Comparison of ENCODE assay signal across 10 mouse cellular contexts in the genomic region with DNA sequence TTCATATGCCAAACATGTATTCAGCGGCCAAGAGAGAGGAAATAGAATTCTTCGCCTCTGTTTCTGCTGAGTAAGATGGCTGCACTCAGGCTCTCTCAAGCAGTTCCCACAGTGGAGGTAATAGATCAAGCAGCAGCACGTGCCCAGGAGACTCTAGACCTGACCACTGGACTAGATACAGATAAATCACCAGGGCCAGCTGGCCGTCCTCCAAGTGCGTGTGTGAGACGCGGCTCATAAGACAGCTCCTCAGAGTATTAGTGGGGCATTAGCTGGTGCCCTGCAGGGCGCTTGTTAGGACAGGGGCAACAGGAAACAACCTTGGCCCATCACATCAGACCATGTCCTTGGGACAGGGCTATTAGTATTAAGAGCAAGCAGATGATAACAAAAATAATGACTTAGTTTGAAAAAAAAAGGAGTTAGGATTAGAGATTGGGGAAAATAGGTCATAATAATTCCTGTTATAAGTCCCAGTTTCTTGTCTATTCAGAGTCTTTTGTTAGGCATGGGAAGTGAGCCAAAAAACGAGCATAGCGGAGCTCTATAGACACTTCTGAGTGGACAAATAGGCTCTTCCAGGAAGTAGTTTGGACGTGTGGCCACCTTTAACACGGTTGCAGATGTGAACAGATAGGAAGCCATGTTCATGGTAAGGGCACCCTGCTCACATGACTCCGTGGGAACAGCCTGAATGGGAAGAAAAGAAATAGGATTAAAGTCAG. TPM values are rescaled to one million over a fixed set of nuclear protein-coding genes. Genes with fewer than 3 reads are reported as not detected.
DNase-seq lines count a peak whose midpoint lies in the region; ATAC-seq and TF ChIP-seq lines count a peak whose summit lies in the region.
"Had no signal": no experiment of that assay in that cellular context is flagged by ENCODE, and none has a peak within 500 bp of the region (broad histone marks: within the 10 kb centered on the region; RNA-seq: fewer than 3 reads in every experiment).

No protein-coding gene starts in this region.

- 0 out of 2 replicates have a peak, but pooled peaks cover 2% of the 10 kb centered on the region for H3K4me1 ChIP-seq in intestine, embryonic 16.5 days (ENCODE audit: control insufficient read depth, insufficient read depth, low read length)
- H3K4me1 ChIP-seq in stomach, embryonic 16.5 days (ENCODE audit: control insufficient read depth, insufficient read depth, low read length), result 0 out of 2 replicates have a peak, but pooled peaks cover 7% of the 10 kb centered on the region
- H3K4me1 ChIP-seq: liver, embryonic 15.5 days had no signal

- no peak for TF ChIP-seq CTCF in gastrocnemius, adult 2 months (IDR thresholded peaks at IDR 0.05)

- intact Hi-C loops in gastrocnemius, adult 2 months (cut with DNase I), result loop anchor here (10.0 kb wide), 1 partner anchor 205 kb away; no protein-coding TSS in a partner anchor
- intact Hi-C loops in gastrocnemius, postnatal 14 days (cut with DNase I; ENCODE audit: low total_unique reads), result no loop called here

- no peaks in the 10 kb centered on the region for H3K36me3 ChIP-seq in intestine, embryonic 16.5 days (ENCODE audit: control insufficient read depth, insufficient read depth, low read length)
- no peaks in the 10 kb centered on the region for H3K36me3 ChIP-seq in stomach, embryonic 16.5 days (ENCODE audit: control insufficient read depth, insufficient read depth, low read length)
- H3K36me3 ChIP-seq: liver, embryonic 15.5 days had no signal

- 45% methylated on average over 13 of the region's 13 CpGs for WGBS in intestine, embryonic 16.5 days
- WGBS in stomach, embryonic 16.5 days, result 50% methylated on average over 13 of the region's 13 CpGs

- no peaks in the 10 kb centered on the region for H3K9me3 ChIP-seq in intestine, embryonic 16.5 days (ENCODE audit: control insufficient read depth, low read length)
- no peaks in the 10 kb centered on the region for H3K9me3 ChIP-seq in stomach, embryonic 16.5 days (replicated peaks; ENCODE audit: control insufficient read depth, low read length)
- H3K9me3 ChIP-seq: liver, embryonic 15.5 days had no signal

- H3K9ac ChIP-seq in intestine, embryonic 16.5 days (ENCODE audit: low read depth, low read length), result no peak overlapping the region
- H3K9ac ChIP-seq in stomach, embryonic 16.5 days (ENCODE audit: low read length), result no peak overlapping the region
- H3K9ac ChIP-seq: liver, embryonic 15.5 days had no signal

- ATAC-seq in intestine, embryonic 16.5 days, result peak; percentile 12; the same call in 1 of the 2 replicates
- ATAC-seq in stomach, embryonic 16.5 days (ENCODE audit: insufficient read depth, low FRiP score), result no peak

- H3K4me3 ChIP-seq in gastrocnemius, adult 2 months, result no peak overlapping the region
- H3K4me3 ChIP-seq in intestine, embryonic 16.5 days (ENCODE audit: low read length), result no peak overlapping the region
- no peak overlapping the region for H3K4me3 ChIP-seq in stomach, embryonic 16.5 days (replicated peaks; ENCODE audit: low read length)
- H3K4me3 ChIP-seq: liver, embryonic 15.5 days; megakaryocyte, embryonic 14.5 days had no signal

- no peak overlapping the region; the same call in 1 of the 2 replicates for H3K4me2 ChIP-seq in intestine, embryonic 16.5 days (ENCODE audit: low read depth, low read length)
- H3K4me2 ChIP-seq in stomach, embryonic 16.5 days (ENCODE audit: low read depth, low read length), result 0 out of 2 replicates have a peak overlapping the region, but pooled peaks have one; percentile 2
- H3K4me2 ChIP-seq: liver, embryonic 15.5 days had no signal

- peak; percentile 25 for DNase-seq in gastrocnemius, adult 2 months
- DNase-seq in gastrocnemius, postnatal 14 days, result no peak
- peak; percentile 49 for DNase-seq in testis, postnatal 10 days (ENCODE audit: low spot score)
- DNase-seq in testis, postnatal 14 days (ENCODE audit: low spot score), result no peak
- no peak for DNase-seq in B cell, adult 2 months
- DNase-seq in frontal cortex, postnatal 36 days (ENCODE audit: low spot score in 2 of 2), result no peak

- H3K27me3 ChIP-seq in intestine, embryonic 16.5 days (replicated peaks; ENCODE audit: control insufficient read depth, insufficient read depth, low read length), result no peaks in the 10 kb centered on the region
- no peaks in the 10 kb centered on the region for H3K27me3 ChIP-seq in stomach, embryonic 16.5 days (ENCODE audit: control insufficient read depth, insufficient read depth, low read length)

- no peak overlapping the region for H3K27ac ChIP-seq in gastrocnemius, adult 2 months
- H3K27ac ChIP-seq in intestine, embryonic 16.5 days (ENCODE audit: low read length), result peak overlapping the region; percentile 0; the same call in 1 of the 2 replicates
- no peak overlapping the region for H3K27ac ChIP-seq in stomach, embryonic 16.5 days (ENCODE audit: low read length)
- H3K27ac ChIP-seq: liver, embryonic 15.5 days had no signal

RNA-seq across cellular contexts. Expression of gene Lypd6, which starts 3.5 kb away (rescaled TPM):
- total RNA-seq in gastrocnemius, adult 2 months (2021), result 1 to 10 TPM in 1 of 2 experiments, under 1 TPM in 1; 0.82 to 1.3 TPM
- 1 to 10 TPM; 1.6 to 1.9 TPM for total RNA-seq in gastrocnemius, postnatal 14 days (2021)
- polyA plus RNA-seq in intestine, embryonic 16.5 days (2015; fragmentation: Nextera tagmentation; extraction: Ambion mirVana), result 11.4 and 14.6 TPM in 2 replicates
- polyA plus RNA-seq in stomach, embryonic 16.5 days (2015; fragmentation: Nextera tagmentation; extraction: Ambion mirVana), result 20.1 and 22.6 TPM in 2 replicates

Comparison
In these comparisons a context has a peak if more than half of its experiments do, and no peak if none do; other contexts are left out.
1. DNase-seq: peak in gastrocnemius, adult 2 months (single experiment) and testis, postnatal 10 days (single experiment); none in gastrocnemius, postnatal 14 days (single experiment), testis, postnatal 14 days (single experiment), B cell, adult 2 months (0 of 2) and frontal cortex, postnatal 36 days (0 of 2).